Mouse (Mus musculus) neural tube, embryonic 15.5 days (tissue): ENCODE results near the gene Prkcsh. TPM values are rescaled to one million over a fixed set of nuclear protein-coding genes. Genes with fewer than 3 reads are reported as not detected.

Experiments used
- ATAC-seq: fragments of 200-750 bp; cut with Nextera tagmentation; 2 replicates; pipeline ENCODE4 v1.8.0; 2017; ENCODE audit warnings: mild to moderate bottlenecking, moderate TSS enrichment, moderate library complexity; ENCODE audit not compliant: low FRiP score
- H3K27ac ChIP-seq: fragments of 300-500 bp; sonication (generic); replicated peaks from 2 replicates; pipeline ENCODE4 v1.5.1; 2015; ENCODE audit warnings: mild to moderate bottlenecking, inconsistent platforms
- H3K27me3 ChIP-seq: fragments of 300-500 bp; sonication (generic); replicated peaks from 2 replicates; pipeline ENCODE4 v1.6.1; 2015; ENCODE audit warnings: inconsistent platforms
- H3K36me3 ChIP-seq: fragments of 300-500 bp; sonication (generic); 2 replicates; pipeline ENCODE4 v1.6.1; 2015; ENCODE audit warnings: inconsistent platforms
- H3K4me1 ChIP-seq: fragments of 300-500 bp; sonication (generic); 2 replicates; pipeline ENCODE4 v1.6.1; 2015; ENCODE audit warnings: inconsistent platforms
- H3K4me2 ChIP-seq: fragments of 300-500 bp; sonication (generic); 2 replicates; pipeline ENCODE4 v1.6.1; 2015; ENCODE audit warnings: inconsistent platforms, mild to moderate bottlenecking, moderate library complexity
- H3K4me3 ChIP-seq: fragments of 300-500 bp; sonication (generic); replicated peaks from 2 replicates; pipeline ENCODE4 v1.5.1; 2015; ENCODE audit warnings: mild to moderate bottlenecking, inconsistent platforms
- H3K9ac ChIP-seq: fragments of 300-500 bp; sonication (generic); replicated peaks from 2 replicates; pipeline ENCODE4 v1.6.1; 2015; ENCODE audit warnings: mild to moderate bottlenecking, inconsistent platforms
- H3K9me3 ChIP-seq: fragments of 300-500 bp; sonication (generic); replicated peaks from 2 replicates; pipeline ENCODE4 v1.6.1; 2016; ENCODE audit warnings: inconsistent platforms
- WGBS: fragments of 180-500 bp; shearing (Covaris S2); methylation state at CpG from one replicate; pipeline ENCODE4 v1.1.7; 2015; ENCODE audit warnings: mixed read lengths; 5-methylcytosine and 5-hydroxymethylcytosine counted together
- polyA plus RNA-seq: library from polyadenylated mRNA; unstranded; fragments of >200 nt; fragmentation: Nextera tagmentation; extraction: Ambion mirVana; gene quantifications from 2 replicates; pipeline ENCODE4 v1.2.1, GENCODE M21; 2015

The Prkcsh gene
- polyA plus RNA-seq, 1 experiment from 2014 or later, result 93.8 TPM

DNA sequence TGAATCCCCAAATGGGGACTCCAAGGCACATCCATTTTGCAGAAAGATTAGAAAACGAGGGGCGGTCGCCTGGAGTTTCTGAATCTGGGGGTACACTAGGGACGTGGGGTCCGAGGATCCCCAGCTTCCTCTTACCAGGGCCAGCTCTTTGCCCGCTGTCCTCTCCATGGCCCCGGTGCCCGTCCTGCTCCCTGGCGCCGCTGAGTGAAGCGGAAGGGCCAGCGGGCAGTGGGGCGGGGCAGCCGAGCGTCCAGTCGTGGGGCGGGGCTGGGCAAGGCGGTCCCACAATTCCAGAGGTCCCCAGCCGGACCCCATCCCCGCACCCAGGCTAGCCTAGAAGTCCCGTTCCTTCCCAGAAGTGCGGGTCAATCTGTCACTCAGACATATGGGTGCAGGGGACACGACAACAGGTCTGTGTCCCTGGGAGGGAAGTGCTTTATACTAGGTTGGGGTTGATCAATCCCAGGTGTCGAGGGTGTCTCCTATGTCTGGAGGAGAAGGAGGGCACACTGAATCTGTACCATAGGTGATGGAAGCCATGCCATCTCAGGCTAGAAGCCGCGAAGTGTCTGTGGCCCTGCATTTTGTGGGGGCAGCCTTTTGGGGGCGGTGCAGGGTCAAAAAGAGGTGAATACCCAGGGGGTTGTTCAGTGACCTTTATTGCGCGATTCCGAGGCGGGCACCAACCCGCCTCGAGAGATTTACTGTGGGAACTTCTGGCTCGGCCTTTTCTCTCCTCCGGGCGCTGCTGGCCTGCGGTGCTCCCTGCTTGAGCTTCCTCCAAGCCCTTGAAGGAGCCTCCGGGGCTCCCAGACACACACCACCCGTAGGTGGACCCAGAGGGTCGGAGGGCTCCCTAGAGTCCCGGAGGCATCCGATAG, 13.1 kb upstream of the Prkcsh start, which contains the start of gene Rgl3:
Rgl3 (minus strand) TSS at position 217 of the 881 bp plus-strand sequence.
- Histone ChIP-seq H3K4me1 (peaks cover 25% of the 10 kb centered on the region), H3K4me3 (peak within 1 kb of the TSS; percentile 34), H3K4me2 (peak within 1 kb of the TSS; percentile 62), H3K9ac (peak within 1 kb of the TSS; percentile 17), H3K27ac (no peak within 1 kb of the TSS), H3K9me3 (no peaks in the 10 kb centered on the region), H3K36me3 (no peaks in the 10 kb centered on the region), H3K27me3 (peaks cover 61% of the 10 kb centered on the region)
- ATAC-seq, result peak; percentile 19; the same call in 1 of the 2 replicates
- WGBS, result 1% methylated on average over 40 of the region's 42 CpGs

DNA sequence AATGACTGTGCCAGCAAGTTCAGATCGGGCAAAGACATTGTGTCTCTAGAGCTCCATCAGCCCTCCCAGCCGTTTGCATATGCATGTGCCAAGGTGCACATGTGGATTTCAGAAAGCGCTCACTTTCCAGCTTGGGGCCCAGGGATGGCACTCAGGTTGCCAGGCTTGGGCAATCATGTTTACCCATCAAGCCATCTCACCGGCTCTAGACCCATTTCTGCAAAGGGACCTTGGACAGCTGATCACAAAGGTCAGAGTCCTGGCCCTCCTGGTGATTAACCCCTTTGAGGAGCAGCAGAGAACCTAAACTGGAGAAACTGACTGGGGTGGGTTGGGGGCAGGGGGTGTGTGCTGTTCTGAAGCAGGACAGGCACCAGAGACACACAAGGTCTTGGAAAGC, 10.4 kb upstream of the Prkcsh start:
- no peaks in the 10 kb centered on the region for H3K36me3 ChIP-seq
- peaks cover 25% of the 10 kb centered on the region for H3K4me1 ChIP-seq
- no peak overlapping the region for H3K9ac ChIP-seq
- ATAC-seq, result no peak
- H3K4me3 ChIP-seq, result no peak overlapping the region
- 82% methylated on average over 4 of the region's 4 CpGs for WGBS
- H3K9me3 ChIP-seq, result no peaks in the 10 kb centered on the region
- no peak overlapping the region for H3K4me2 ChIP-seq
- H3K27me3 ChIP-seq, result peaks cover 50% of the 10 kb centered on the region
- H3K27ac ChIP-seq, result no peak overlapping the region

DNA sequence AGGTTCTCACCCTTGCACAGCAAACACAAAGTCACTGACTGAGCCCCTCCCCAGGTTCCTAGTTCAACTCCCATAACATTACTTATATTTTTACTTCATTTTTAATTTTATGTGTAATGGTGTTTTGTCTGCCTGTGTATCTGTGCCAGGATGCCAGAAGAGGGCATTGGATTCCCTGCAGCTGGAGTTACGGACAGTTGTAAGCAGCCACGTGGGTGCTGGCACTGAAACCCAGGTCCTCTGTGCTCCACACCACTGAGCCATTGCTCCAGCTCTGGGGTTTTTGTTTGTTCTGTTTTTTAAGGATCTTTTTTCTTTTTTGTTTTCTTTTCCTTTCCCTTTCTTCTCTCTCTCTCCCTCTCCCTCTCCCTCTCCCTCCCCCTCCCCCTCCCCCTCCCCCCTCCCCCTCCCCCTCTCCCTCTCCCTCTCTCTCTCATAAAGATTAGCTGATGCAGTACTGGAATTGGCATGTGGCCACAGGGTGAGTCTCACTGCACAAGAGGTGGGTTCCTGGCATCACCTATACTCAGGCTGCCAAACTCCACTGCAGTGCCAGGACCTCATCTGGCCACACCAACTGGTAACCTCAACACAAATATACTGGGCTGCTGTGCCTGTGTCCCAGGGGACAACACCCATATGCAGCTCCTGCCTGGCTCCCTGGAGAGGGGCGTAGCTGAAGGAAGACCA, 6.3 kb upstream of the Prkcsh start:
- Histone ChIP-seq H3K9ac (no peak overlapping the region), H3K36me3 (no peaks in the 10 kb centered on the region), H3K4me2 (no peak overlapping the region), H3K4me1 (no peaks in the 10 kb centered on the region), H3K27ac (no peak overlapping the region), H3K9me3 (no peaks in the 10 kb centered on the region), H3K4me3 (no peak overlapping the region), H3K27me3 (peaks cover 9% of the 10 kb centered on the region)
- 85% methylated on average over 3 of the region's 3 CpGs for WGBS
- no peak for ATAC-seq

DNA sequence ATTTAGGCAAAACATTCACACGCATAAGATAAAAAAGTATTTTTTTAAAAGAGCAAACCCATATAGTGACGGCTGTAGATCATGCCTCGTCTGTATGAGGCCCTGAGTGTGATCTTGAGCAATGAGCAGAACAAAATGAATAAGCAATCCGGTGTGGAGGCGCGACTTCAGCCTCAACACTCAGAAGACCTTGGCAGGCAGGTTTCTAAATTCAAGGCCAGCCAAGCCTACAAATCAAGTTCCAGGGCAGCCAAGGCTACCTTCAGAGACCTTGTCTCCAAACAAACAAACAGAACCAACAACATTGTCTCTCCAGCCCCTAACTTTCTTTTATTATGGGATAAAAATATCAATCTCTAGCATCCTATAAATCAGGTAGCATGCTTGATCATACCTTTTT, 2.3 kb upstream of the Prkcsh start:
- Histone ChIP-seq H3K36me3 (peaks cover 12% of the 10 kb centered on the region), H3K4me1 (peaks cover 28% of the 10 kb centered on the region), H3K9ac (no peak overlapping the region), H3K27ac (no peak overlapping the region), H3K4me3 (no peak overlapping the region), H3K4me2 (no peak overlapping the region), H3K27me3 (no peaks in the 10 kb centered on the region), H3K9me3 (no peaks in the 10 kb centered on the region)
- 97% methylated on average over 6 of the region's 6 CpGs for WGBS
- no peak for ATAC-seq

DNA sequence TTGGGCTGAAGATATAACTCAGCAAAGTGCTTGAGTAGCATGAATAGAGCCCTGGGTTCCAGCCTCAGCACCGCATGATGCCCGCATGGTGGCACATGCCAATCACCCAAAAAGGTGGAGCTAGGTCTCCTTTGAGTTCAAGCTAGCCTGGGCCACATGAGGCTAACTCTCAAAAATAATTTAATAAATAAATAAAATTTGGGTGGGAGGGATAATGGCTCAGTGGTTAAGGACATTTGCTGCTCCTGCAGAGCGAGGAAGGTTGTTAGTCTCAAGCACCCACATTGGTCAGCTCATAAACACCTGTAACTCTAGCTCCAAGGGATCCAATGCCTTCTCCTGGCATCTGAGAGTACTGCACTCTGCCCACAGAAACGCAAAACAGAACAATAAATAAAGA, 973 bp upstream of the Prkcsh start:
- Histone ChIP-seq H3K27me3 (no peaks in the 10 kb centered on the region), H3K9ac (no peak overlapping the region), H3K4me1 (peaks cover 40% of the 10 kb centered on the region), H3K4me3 (peak overlapping the region; percentile 35; the same call in 1 of the 2 replicates), H3K36me3 (peaks cover 23% of the 10 kb centered on the region), H3K4me2 (peak overlapping the region; percentile 69; the same call in 1 of the 2 replicates), H3K9me3 (no peaks in the 10 kb centered on the region), H3K27ac (no peak overlapping the region)
- no peak for ATAC-seq
- WGBS, result 87% methylated on average over 4 of the region's 4 CpGs

DNA sequence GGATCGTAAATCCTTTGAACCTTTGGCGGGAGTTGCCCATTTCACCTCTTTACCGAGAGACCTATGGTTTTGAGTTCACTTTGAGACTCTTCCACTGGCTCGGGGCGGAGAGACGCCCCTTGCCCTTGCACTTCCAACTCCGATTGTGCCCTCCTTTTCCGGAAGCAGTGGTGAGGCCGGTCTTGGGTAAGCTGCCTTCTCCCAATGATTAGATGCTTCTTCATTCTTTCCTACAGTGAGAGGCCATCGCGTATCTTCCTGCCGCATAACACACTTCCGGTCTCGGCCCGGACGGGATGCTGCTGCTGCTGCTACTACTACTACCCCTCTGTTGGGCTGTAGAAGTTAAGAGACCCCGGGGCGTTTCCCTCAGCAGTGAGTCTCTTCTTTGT, 553 bp downstream of the Prkcsh start:
- H3K36me3 ChIP-seq, result peaks cover 38% of the 10 kb centered on the region
- H3K9me3 ChIP-seq, result no peaks in the 10 kb centered on the region
- H3K4me3 ChIP-seq, result peak overlapping the region; percentile 81
- H3K27ac ChIP-seq, result peak overlapping the region; percentile 86
- H3K4me2 ChIP-seq, result peak overlapping the region; percentile 91
- ATAC-seq, result peak; percentile 46
- WGBS, result 0% methylated on average over 18 of the region's 18 CpGs
- no peaks in the 10 kb centered on the region for H3K27me3 ChIP-seq
- peaks cover 40% of the 10 kb centered on the region for H3K4me1 ChIP-seq
- peak overlapping the region; percentile 68 for H3K9ac ChIP-seq

DNA sequence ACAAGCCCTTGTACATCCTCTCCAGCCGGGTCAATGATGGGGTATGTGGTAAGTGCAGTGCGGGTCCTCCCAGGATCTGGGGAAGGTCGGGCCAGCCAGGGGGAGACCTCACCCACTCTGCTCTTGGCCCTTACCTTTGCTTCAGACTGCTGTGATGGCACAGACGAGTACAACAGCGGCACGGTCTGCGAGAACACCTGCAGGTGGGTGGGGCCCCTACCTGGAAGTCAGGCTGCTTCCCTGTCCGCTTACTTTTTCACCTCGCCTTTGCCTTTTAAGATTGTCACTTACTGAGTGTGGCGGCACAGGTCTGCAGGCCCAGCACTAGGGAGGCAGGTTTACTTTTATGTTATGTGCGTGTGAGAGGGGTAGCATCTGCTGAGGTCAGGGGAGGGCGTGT, 1.9 kb downstream of the Prkcsh start:
- Histone ChIP-seq H3K9ac (peak overlapping the region; percentile 14; the same call in 1 of the 2 replicates), H3K27ac (no peak overlapping the region), H3K9me3 (no peaks in the 10 kb centered on the region), H3K36me3 (peaks cover 51% of the 10 kb centered on the region), H3K4me3 (no peak overlapping the region), H3K27me3 (no peaks in the 10 kb centered on the region), H3K4me2 (peak overlapping the region; percentile 91), H3K4me1 (peaks cover 40% of the 10 kb centered on the region)
- WGBS, result 96% methylated on average over 12 of the region's 12 CpGs
- ATAC-seq, result no peak

DNA sequence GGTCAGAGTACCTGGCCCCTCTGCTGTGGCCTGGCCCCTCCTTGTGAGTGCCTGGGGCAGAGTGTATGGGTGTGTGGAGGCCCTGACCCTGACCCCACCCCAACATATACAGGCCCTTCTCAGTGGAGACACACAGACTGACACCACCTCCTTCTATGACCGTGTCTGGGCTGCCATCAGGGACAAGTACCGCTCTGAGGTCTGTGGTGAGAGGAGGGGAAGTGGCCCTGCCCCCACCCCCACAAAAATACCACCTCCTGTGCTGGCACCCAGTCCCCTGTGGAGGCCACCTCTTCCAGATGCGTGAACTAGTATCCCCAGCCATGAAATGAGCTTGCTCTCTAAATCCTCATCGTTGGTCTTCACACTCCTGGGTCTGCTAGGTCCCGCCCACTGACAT, 8.4 kb downstream of the Prkcsh start:
- 0 out of 2 replicates have a peak, but pooled peaks have one; percentile 8 for ATAC-seq
- H3K36me3 ChIP-seq, result peaks cover 86% of the 10 kb centered on the region
- H3K4me3 ChIP-seq, result no peak overlapping the region

DNA sequence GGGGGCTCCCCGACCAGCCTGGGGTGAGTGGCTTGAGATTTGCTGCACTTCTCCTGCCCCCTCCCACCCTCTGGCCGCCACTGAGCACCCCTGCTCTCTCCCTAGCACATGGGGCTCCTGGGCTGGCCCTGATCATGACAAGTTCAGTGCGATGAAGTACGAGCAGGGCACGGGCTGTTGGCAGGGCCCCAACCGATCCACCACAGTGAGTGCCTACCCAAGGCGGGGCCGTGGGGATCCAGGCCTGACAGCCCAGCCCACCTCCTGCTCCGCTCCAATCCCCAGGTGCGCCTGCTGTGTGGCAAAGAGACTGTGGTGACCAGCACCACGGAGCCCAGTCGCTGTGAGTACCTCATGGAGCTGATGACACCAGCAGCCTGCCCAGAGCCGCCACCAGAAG, 10.1 kb downstream of the Prkcsh start:
- Histone ChIP-seq H3K9ac (no peak overlapping the region), H3K4me3 (no peak overlapping the region), H3K4me2 (no peak overlapping the region), H3K27ac (no peak overlapping the region), H3K36me3 (peaks cover 76% of the 10 kb centered on the region), H3K4me1 (no peaks in the 10 kb centered on the region), H3K27me3 (no peaks in the 10 kb centered on the region), H3K9me3 (no peaks in the 10 kb centered on the region)
- 93% methylated on average over 13 of the region's 13 CpGs for WGBS
- ATAC-seq, result peak; percentile 17; the same call in 1 of the 2 replicates

More for the DNA sequence above, 8.4 kb downstream of the Prkcsh start:
- Histone ChIP-seq H3K9me3 (no peaks in the 10 kb centered on the region), H3K9ac (no peak overlapping the region), H3K4me2 (no peak overlapping the region), H3K4me1 (peaks cover 4% of the 10 kb centered on the region; the same call in 1 of the 2 replicates), H3K27ac (no peak overlapping the region), H3K27me3 (no peaks in the 10 kb centered on the region)
- 89% methylated on average over 5 of the region's 5 CpGs for WGBS

DNA sequence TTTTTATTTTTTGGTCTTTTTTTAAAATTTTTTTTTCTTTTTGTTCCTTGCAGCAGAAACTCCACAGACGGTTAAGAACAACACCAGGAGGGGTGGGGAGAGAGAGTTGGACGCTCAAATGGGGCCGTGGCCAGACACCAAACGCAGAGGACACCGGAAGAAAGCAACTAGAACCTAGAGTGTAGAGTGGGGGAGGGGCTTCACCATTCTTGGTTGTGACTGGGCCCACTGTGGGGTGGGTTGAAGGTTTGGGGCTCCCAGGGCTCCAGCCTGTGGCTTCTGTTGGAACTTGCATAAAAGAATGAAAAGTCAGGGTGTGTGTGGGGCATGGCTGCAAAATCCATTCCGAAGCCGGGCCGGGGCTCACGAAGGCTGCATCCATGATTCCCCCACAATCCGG, 13.6 kb downstream of the Prkcsh start:
- no peaks in the 10 kb centered on the region for H3K27me3 ChIP-seq
- 67% methylated on average over 10 of the region's 10 CpGs for WGBS
- no peak overlapping the region for H3K27ac ChIP-seq
- H3K4me3 ChIP-seq, result no peak overlapping the region
- no peaks in the 10 kb centered on the region for H3K9me3 ChIP-seq
- H3K36me3 ChIP-seq, result peaks cover 47% of the 10 kb centered on the region
- no peak overlapping the region for H3K4me2 ChIP-seq
- ATAC-seq, result no peak
- no peaks in the 10 kb centered on the region for H3K4me1 ChIP-seq
- no peak overlapping the region for H3K9ac ChIP-seq

DNA sequence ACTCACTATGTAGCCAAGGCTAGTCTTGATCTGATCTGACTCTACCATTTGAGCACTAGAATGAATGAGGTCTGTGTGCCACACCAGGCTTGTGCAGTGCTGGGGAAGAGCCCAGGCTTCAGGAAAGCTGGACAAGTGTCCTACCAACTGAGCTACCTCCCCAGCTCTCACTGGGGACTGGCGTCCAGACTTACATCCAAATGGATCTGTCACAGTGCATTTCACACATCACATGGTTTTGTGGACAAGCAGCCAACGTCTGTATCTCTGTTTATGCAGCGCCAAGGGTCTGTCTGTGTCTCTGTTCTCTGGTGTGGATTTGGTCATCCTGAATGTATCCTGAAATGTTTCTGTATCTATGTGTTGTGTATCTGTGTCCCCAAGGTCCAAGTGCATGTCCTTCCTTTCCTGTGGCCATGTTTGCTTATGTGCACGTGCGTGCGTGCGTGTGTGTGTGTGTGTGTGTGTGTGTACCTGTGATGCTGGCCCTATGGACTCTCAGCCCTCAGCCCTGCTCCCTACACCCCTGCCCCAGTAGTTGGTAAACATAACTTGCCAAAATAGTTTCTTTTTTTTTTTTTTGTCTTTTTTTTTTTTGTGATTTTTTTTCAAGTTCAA, 14.7 kb downstream of the Prkcsh start:
- no peak overlapping the region for H3K27ac ChIP-seq
- H3K36me3 ChIP-seq, result peaks cover 37% of the 10 kb centered on the region
- no peaks in the 10 kb centered on the region for H3K9me3 ChIP-seq
- no peaks in the 10 kb centered on the region for H3K27me3 ChIP-seq
- H3K4me3 ChIP-seq, result no peak overlapping the region
- no peak overlapping the region for H3K4me2 ChIP-seq
- ATAC-seq, result no peak
- H3K9ac ChIP-seq, result no peak overlapping the region
- no peaks in the 10 kb centered on the region for H3K4me1 ChIP-seq
- 84% methylated on average over 7 of the region's 7 CpGs for WGBS
